Mouse (Mus musculus) hindbrain, embryonic 15.5 days (tissue): ENCODE results near the gene B3galt4. TPM values are rescaled to one million over a fixed set of nuclear protein-coding genes. Genes with fewer than 3 reads are reported as not detected.
"Not testable (repeated sequence)": the region's sequence is repeated elsewhere in the genome, so short reads cannot be mapped to it uniquely, and the experiment has no call there.

Experiments used
- ATAC-seq: fragments of 200-750 bp; cut with Nextera tagmentation; 2 replicates; pipeline ENCODE4 v1.8.0; 2017; ENCODE audit warnings: low read depth, moderate number of reproducible peaks, moderate TSS enrichment; ENCODE audit not compliant: low FRiP score
- H3K27ac ChIP-seq: fragments of 300-500 bp; sonication (generic); replicated peaks from 2 replicates; pipeline ENCODE4 v1.5.1; 2015; ENCODE audit warnings: mild to moderate bottlenecking, inconsistent platforms
- H3K27me3 ChIP-seq: fragments of 300-500 bp; sonication (generic); 2 replicates; pipeline ENCODE4 v1.6.1; 2015; ENCODE audit warnings: control low read depth, inconsistent platforms
- H3K36me3 ChIP-seq: fragments of 300-500 bp; sonication (generic); 2 replicates; pipeline ENCODE4 v1.6.1; 2015; ENCODE audit warnings: control low read depth, inconsistent platforms
- H3K4me1 ChIP-seq: fragments of 300-500 bp; sonication (generic); replicated peaks from 2 replicates; pipeline ENCODE4 v1.6.1; 2015; ENCODE audit warnings: control low read depth, inconsistent platforms
- H3K4me2 ChIP-seq: fragments of 300-500 bp; sonication (generic); 2 replicates; pipeline ENCODE4 v1.6.1; 2015; ENCODE audit warnings: moderate library complexity, mild to moderate bottlenecking, inconsistent platforms
- H3K4me3 ChIP-seq: fragments of 300-500 bp; sonication (generic); 2 replicates; pipeline ENCODE4 v1.5.1; 2015; ENCODE audit warnings: mild to moderate bottlenecking, inconsistent platforms
- H3K9ac ChIP-seq: fragments of 300-500 bp; sonication (generic); 2 replicates; pipeline ENCODE4 v1.6.1; 2015; ENCODE audit warnings: inconsistent platforms
- H3K9me3 ChIP-seq: fragments of 300-500 bp; sonication (generic); 2 replicates; pipeline ENCODE4 v1.6.1; 2016; ENCODE audit warnings: control low read depth, inconsistent platforms
- WGBS: fragments of 180-500 bp; shearing (Covaris S2); methylation state at CpG from one replicate; pipeline ENCODE4 v1.1.7; 2015; 5-methylcytosine and 5-hydroxymethylcytosine counted together
- polyA plus RNA-seq: library from polyadenylated mRNA; unstranded; fragments of >200 nt; fragmentation: Nextera tagmentation; extraction: Ambion mirVana; gene quantifications from 2 replicates; pipeline ENCODE4 v1.2.1, GENCODE M21; 2015

The B3galt4 gene
- polyA plus RNA-seq, 1 experiment from 2014 or later, result 14.1 TPM

DNA sequence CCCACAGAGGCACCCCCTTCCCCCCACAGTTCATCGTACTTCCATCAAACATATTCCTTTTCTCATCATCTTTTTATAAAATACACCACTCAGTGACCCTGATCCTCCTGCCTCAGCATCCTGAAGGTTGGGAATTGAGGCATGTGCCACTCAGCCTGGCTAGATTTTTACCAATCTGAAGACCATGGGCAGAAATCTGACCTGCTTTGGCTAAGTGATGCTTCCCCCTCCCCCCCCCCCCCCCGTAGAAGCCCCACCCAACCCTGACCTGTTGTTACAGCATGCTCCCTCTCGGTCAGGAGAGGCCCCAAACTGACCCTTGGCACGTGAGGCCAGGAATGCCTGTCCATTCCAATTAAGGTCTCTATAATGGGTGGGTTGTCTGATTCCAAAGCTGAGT lies 46.5 kb downstream of the B3galt4 start, which contains the start of gene Platr17:
Platr17 (plus strand) TSS at position 301 of the 400 bp plus-strand sequence.
- not testable (repeated sequence) for H3K27ac ChIP-seq, H3K4me3 ChIP-seq, H3K27me3 ChIP-seq, ATAC-seq, H3K4me2 ChIP-seq, H3K36me3 ChIP-seq, H3K4me1 ChIP-seq, H3K9me3 ChIP-seq, H3K9ac ChIP-seq
- 10% methylated on average over 3 of the region's 4 CpGs for WGBS

DNA sequence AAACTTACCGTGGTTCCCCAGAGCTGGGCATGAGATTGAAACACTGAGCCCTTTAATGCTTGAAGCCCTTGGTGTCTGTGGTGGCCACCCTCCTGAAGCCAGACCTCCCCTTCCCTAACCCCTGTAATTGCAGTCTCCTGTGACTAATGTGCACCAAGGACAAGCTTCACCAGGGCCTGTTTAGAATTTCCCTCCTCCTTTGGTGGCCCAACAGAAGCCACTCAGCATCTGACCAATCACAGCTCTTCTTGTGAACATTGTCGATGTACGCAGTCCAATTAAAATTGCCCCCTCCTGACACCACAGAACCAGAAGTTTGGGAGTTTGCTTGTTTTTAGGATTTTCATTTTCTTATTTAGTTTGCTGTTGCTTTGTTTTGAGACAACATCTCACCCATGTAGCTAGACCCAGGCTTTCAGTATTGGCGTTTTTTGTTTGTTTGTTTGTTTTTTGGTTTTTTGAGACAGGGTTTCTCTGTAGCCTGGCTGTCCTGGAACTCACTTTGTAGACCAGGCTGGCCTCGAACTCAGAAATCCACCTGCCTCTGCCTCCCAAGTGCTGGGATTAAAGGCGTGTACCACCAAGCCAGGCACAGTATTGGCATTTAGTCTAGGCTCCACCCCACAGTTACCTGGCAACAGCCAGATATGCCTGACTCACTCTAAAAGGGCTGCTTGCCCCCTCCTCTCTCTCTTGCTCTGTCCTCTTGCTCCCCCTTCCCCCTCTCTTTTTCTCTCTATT lies 47.2 kb downstream of the B3galt4 start:
- H3K27me3 ChIP-seq, H3K4me1 ChIP-seq, H3K9me3 ChIP-seq, H3K27ac ChIP-seq, H3K36me3 ChIP-seq, H3K4me3 ChIP-seq, H3K9ac ChIP-seq, ATAC-seq, H3K4me2 ChIP-seq: not testable (repeated sequence)
- 73% methylated on average over 6 of the region's 6 CpGs for WGBS

DNA sequence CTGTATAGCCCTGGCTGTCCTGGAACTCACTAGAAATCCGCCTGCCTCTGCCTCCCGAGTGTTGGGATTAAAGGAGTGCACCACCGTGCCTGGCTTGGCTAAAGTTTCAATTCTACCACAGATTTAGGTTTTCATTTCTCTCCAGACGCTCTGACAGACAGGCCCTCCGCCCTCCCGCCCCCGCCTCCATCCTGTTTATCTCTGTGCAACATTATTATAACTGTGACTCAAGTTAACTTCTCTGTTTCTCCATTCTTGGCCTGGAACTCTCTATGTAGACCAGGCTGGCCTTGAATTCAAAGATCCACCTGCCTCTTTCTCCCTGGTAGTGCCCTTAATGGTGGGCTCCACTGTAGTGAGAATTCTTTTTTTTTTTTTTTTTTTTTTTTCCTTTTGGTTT lies 48.8 kb downstream of the B3galt4 start:
- H3K9ac ChIP-seq, result no peak overlapping the region
- H3K27ac ChIP-seq, result no peak overlapping the region
- no peaks in the 10 kb centered on the region for H3K36me3 ChIP-seq
- H3K9me3 ChIP-seq, result no peaks in the 10 kb centered on the region
- ATAC-seq, result no peak
- no peak overlapping the region for H3K4me3 ChIP-seq
- no peak overlapping the region for H3K4me2 ChIP-seq
- H3K4me1 ChIP-seq, result no peaks in the 10 kb centered on the region; the same call in 1 of the 2 replicates
- WGBS, result 85% methylated on average over 7 of the region's 7 CpGs
- H3K27me3 ChIP-seq, result no peaks in the 10 kb centered on the region

DNA sequence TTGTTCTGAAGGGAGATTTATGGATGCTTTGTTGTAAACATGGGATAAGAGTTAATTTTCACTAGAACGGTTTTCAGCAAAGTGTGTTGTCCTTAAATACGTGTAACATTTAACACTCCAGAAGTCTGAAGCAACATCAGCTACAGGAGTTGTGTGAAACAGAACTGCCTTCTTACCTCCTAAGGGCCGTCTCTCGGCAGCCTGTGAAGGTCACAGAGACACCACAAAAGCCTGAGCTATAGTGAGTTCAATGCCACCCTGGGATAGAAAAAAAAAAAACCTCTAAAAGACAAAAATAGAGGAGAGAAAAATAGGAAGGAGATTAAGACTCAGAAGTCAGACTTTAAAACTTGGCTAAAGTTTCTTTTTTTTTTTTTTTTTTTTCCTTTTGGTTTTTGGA lies 49.2 kb downstream of the B3galt4 start:
- WGBS, result 76% methylated on average over 4 of the region's 4 CpGs
- H3K27me3 ChIP-seq, result no peaks in the 10 kb centered on the region
- H3K9me3 ChIP-seq, result no peaks in the 10 kb centered on the region
- no peak overlapping the region for H3K9ac ChIP-seq
- no peak overlapping the region for H3K4me3 ChIP-seq
- H3K4me1 ChIP-seq, result no peaks in the 10 kb centered on the region
- no peak overlapping the region for H3K27ac ChIP-seq
- no peaks in the 10 kb centered on the region for H3K36me3 ChIP-seq
- no peak overlapping the region for H3K4me2 ChIP-seq
- ATAC-seq, result no peak

DNA sequence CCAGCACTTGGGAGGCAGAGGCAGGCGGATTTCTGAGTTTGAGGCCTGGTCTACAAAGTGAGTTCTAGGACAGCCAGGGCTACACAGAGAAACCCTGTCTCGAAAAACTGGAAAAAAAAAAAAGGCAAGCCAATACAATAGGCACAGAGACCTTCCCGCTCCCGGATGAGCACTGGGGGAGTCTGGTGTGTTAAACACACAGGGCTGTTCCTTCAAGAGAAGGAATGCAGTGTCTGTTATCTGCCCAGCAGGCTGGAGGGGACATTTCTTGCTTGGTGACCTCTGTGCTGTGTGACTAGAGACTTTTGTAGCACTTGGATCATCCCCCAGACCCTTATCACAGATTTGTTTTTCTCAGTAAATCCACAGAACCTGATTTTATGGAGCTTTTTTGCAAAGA lies 49.6 kb downstream of the B3galt4 start:
- H3K9ac ChIP-seq, result no peak overlapping the region
- ATAC-seq, result no peak

DNA sequence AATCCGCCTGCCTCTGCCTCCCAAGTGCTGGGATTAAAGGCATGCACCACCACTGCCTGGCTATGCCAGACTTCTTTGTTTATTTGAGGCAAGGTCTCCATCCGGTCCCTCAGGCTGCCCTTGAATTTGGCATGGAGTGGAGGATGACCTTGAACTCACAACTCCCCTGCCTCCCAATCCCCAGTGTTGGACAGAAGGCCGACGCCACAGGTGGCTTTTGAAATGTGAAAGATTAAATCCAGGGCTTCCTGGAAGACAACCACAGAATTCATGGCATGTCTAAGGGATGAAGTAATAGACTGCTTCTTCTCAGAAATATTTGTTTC lies 50.3 kb downstream of the B3galt4 start:
- no peaks in the 10 kb centered on the region for H3K4me1 ChIP-seq
- H3K27me3 ChIP-seq, result no peaks in the 10 kb centered on the region

More for the DNA sequence above, 49.6 kb downstream of the B3galt4 start:
- Histone ChIP-seq H3K4me1 (no peaks in the 10 kb centered on the region), H3K36me3 (no peaks in the 10 kb centered on the region), H3K4me2 (no peak overlapping the region), H3K9me3 (no peaks in the 10 kb centered on the region), H3K4me3 (no peak overlapping the region), H3K27ac (no peak overlapping the region), H3K27me3 (no peaks in the 10 kb centered on the region)
- WGBS, result 73% methylated on average over 4 of the region's 4 CpGs

DNA sequence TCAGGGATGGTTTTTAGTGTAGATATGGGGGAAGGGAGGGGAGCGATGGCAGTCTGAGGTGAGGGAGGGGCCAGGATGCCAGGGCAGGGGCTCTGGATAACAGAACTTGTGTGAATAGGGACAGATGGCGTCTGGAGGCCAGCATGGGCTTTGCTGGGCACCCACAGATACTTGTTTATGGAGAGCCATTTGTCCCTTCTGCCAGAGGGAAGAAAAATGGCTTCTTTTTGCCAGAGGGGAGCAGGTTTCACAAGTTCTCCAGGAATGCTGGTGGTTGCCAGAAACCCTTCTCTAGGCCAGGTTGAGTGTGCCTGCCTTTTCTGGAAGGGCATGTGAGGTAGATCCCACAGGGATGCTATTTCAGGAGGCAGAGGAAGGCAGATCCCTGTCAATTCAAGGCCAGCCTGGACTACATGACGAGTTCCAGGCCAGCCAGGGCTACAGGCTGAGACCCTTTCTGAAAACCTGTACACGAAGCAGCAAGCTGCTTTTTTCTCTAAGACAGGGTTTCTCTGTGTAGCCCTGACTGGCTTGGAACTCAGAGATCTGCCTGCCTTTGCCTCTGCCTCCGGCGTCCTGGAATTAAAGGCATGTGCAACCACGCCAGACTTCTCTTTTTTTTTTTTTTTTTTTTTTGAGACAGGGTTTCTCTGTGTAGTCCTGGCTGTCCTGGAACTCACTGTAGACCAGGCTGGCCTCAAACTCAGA lies 50.9 kb downstream of the B3galt4 start:
- no peak overlapping the region for H3K27ac ChIP-seq
- H3K9ac ChIP-seq, result no peak overlapping the region
- H3K4me2 ChIP-seq, result no peak overlapping the region
- H3K36me3 ChIP-seq, result no peaks in the 10 kb centered on the region
- H3K4me3 ChIP-seq, result no peak overlapping the region
- no peak for ATAC-seq
- no peaks in the 10 kb centered on the region for H3K4me1 ChIP-seq
- no peaks in the 10 kb centered on the region for H3K9me3 ChIP-seq
- no peaks in the 10 kb centered on the region for H3K27me3 ChIP-seq
- WGBS, result 75% methylated on average over 7 of the region's 7 CpGs

More for the DNA sequence above, 50.3 kb downstream of the B3galt4 start:
- H3K9me3 ChIP-seq, result no peaks in the 10 kb centered on the region
- no peak overlapping the region for H3K4me3 ChIP-seq
- no peak overlapping the region for H3K27ac ChIP-seq
- H3K4me2 ChIP-seq, result no peak overlapping the region
- H3K36me3 ChIP-seq, result no peaks in the 10 kb centered on the region
- no peak for ATAC-seq
- H3K9ac ChIP-seq, result no peak overlapping the region
- WGBS, result 85% methylated on average over 4 of the region's 4 CpGs

Other genes with a start within 250 kb of the B3galt4 start
- 84.6 and 86.7 TPM in 2 replicates for gene March2, start 232.8 kb downstream of the B3galt4 start, polyA plus RNA-seq
- gene Rab11b, start 191.0 kb downstream of the B3galt4 start, polyA plus RNA-seq, result 590 and 595 TPM in 2 replicates
- gene Angptl4, start 169.7 kb downstream of the B3galt4 start, polyA plus RNA-seq, result 23.2 and 23.9 TPM in 2 replicates
- gene Kank3, start 141.0 kb downstream of the B3galt4 start, polyA plus RNA-seq, result 50.4 and 57.1 TPM in 2 replicates
- gene Rps28, start 126.9 kb downstream of the B3galt4 start, polyA plus RNA-seq, result 474 and 594 TPM in 2 replicates
- gene Ndufa7, start 126.9 kb downstream of the B3galt4 start, polyA plus RNA-seq, result 496 and 540 TPM in 2 replicates
- 54.7 and 55.3 TPM in 2 replicates for gene Cd320, start 108.4 kb downstream of the B3galt4 start, polyA plus RNA-seq
- not detected in 2 replicates for gene Gm7029, start 77.7 kb downstream of the B3galt4 start, polyA plus RNA-seq
- gene Kifc1, start 60.8 kb downstream of the B3galt4 start, polyA plus RNA-seq, result 2.2 and 2.7 TPM in 2 replicates
- 0.26 TPM in 1 of 2 replicates, not detected in the other for gene Platr17, start 46.4 kb downstream of the B3galt4 start, polyA plus RNA-seq
- gene Daxx, start 42.1 kb downstream of the B3galt4 start, polyA plus RNA-seq, result 50.3 and 55.9 TPM in 2 replicates
- 30.5 and 33.2 TPM in 2 replicates for gene Tapbp, start 35.6 kb downstream of the B3galt4 start, polyA plus RNA-seq
- 17.1 TPM in 2 replicates for gene Zbtb22, start 35.6 kb downstream of the B3galt4 start, polyA plus RNA-seq
- 55.1 and 60.1 TPM in 2 replicates for gene Rgl2, start 21.9 kb downstream of the B3galt4 start, polyA plus RNA-seq
- gene Pfdn6, start 11.1 kb downstream of the B3galt4 start, polyA plus RNA-seq, result 172 and 185 TPM in 2 replicates
- gene Wdr46, start 10.8 kb downstream of the B3galt4 start, polyA plus RNA-seq, result 24.3 and 26.5 TPM in 2 replicates
- 74.8 and 76.6 TPM in 2 replicates for gene Vps52, start 4.3 kb upstream of the B3galt4 start, polyA plus RNA-seq
- 701 and 784 TPM in 2 replicates for gene Rps18, start 4.5 kb upstream of the B3galt4 start, polyA plus RNA-seq
- 19.5 and 25.2 TPM in 2 replicates for gene H2-K1, start 48.9 kb upstream of the B3galt4 start, polyA plus RNA-seq
- 22.1 and 24.9 TPM in 2 replicates for gene Ring1, start 73.2 kb upstream of the B3galt4 start, polyA plus RNA-seq
- 64.8 and 71.9 TPM in 2 replicates for gene H2-Ke6, start 76.6 kb upstream of the B3galt4 start, polyA plus RNA-seq
- gene Slc39a7, start 80.2 kb upstream of the B3galt4 start, polyA plus RNA-seq, result 166 and 176 TPM in 2 replicates
- gene Rxrb, start 80.3 kb upstream of the B3galt4 start, polyA plus RNA-seq, result 57.8 and 61.1 TPM in 2 replicates
- 4.5 and 5.4 TPM in 2 replicates for gene Col11a2, start 87.9 kb upstream of the B3galt4 start, polyA plus RNA-seq
- gene H2-Oa, start 140.9 kb upstream of the B3galt4 start, polyA plus RNA-seq, result 0.14 TPM in 1 of 2 replicates, not detected in the other
- gene H2-DMa, start 168.1 kb upstream of the B3galt4 start, polyA plus RNA-seq, result 19.4 and 19.8 TPM in 2 replicates
- gene Brd2, start 171.1 kb upstream of the B3galt4 start, polyA plus RNA-seq, result 122 and 144 TPM in 2 replicates
- 0.20 and 0.38 TPM in 2 replicates for gene H2-DMb2, start 191.8 kb upstream of the B3galt4 start, polyA plus RNA-seq
- gene H2-DMb1, start 201.6 kb upstream of the B3galt4 start, polyA plus RNA-seq, result 0.79 and 1.1 TPM in 2 replicates
- 3.0 and 3.7 TPM in 2 replicates for gene Tap1, start 236.1 kb upstream of the B3galt4 start, polyA plus RNA-seq
- 1.4 and 2.4 TPM in 2 replicates for gene Psmb9, start 236.3 kb upstream of the B3galt4 start, polyA plus RNA-seq
- gene Psmb8, start 246.2 kb upstream of the B3galt4 start, polyA plus RNA-seq, result 3.3 and 5.7 TPM in 2 replicates